Mouse (Mus musculus): ENCODE measurements around the gene Slc25a33.
A peak's percentile ranks its signal among the peaks of the same experiment; 100 is the strongest.

GRCm38 (mm10) chr4:149719686-149720085 lies 54.4 kb downstream of the Slc25a33 start:
- TF ChIP-seq CTCF (IDR thresholded peaks at IDR 0.05; ENCODE audit: low read depth) (peak; percentile 67), EP300 (IDR thresholded peaks at IDR 0.05; ENCODE audit: low read depth) (no peak)
